Mouse (Mus musculus) embryonic facial prominence, embryonic 13.5 days (tissue): ENCODE measurements around the gene Ppp1r9a. TPM values are rescaled to one million over a fixed set of nuclear protein-coding genes. Genes with fewer than 3 reads are reported as not detected.

Experiments
- ATAC-seq: fragments of 200-750 bp; cut with Nextera tagmentation; 2 replicates; pipeline ENCODE4 v1.8.0; 2017; ENCODE audit warnings: low read depth; ENCODE audit not compliant: insufficient number of reproducible peaks, insufficient read depth, low FRiP score, low TSS enrichment
- H3K27ac ChIP-seq: fragments of 300-500 bp; sonication (generic); 2 replicates; pipeline ENCODE4 v1.5.1; 2015; ENCODE audit warnings: moderate library complexity, mild to moderate bottlenecking, inconsistent platforms
- H3K27me3 ChIP-seq: fragments of 300-500 bp; sonication (generic); 2 replicates; pipeline ENCODE4 v1.6.1; 2015; ENCODE audit warnings: mild to moderate bottlenecking, inconsistent platforms
- H3K36me3 ChIP-seq: fragments of 300-500 bp; sonication (generic); 2 replicates; pipeline ENCODE4 v1.6.1; 2015; ENCODE audit warnings: mild to moderate bottlenecking, inconsistent platforms
- H3K4me1 ChIP-seq: fragments of 300-500 bp; sonication (generic); 2 replicates; pipeline ENCODE4 v1.6.1; 2015; ENCODE audit warnings: inconsistent platforms
- H3K4me2 ChIP-seq: fragments of 300-500 bp; sonication (generic); 2 replicates; pipeline ENCODE4 v1.6.1; 2015; ENCODE audit warnings: moderate library complexity, mild to moderate bottlenecking, inconsistent platforms
- H3K4me3 ChIP-seq: fragments of 300-500 bp; sonication (generic); 2 replicates; pipeline ENCODE4 v1.5.1; 2015; ENCODE audit warnings: mild to moderate bottlenecking, inconsistent platforms
- H3K9ac ChIP-seq: fragments of 300-500 bp; sonication (generic); 2 replicates; pipeline ENCODE4 v1.6.1; 2015; ENCODE audit warnings: mild to moderate bottlenecking, inconsistent platforms
- H3K9me3 ChIP-seq: fragments of 300-500 bp; sonication (generic); 2 replicates; pipeline ENCODE4 v1.6.1; 2016; ENCODE audit warnings: inconsistent platforms
- WGBS: fragments of 180-500 bp; shearing (Covaris S2); methylation state at CpG from one replicate; pipeline ENCODE4 v1.1.7; 2015; ENCODE audit warnings: mixed read lengths; 5-methylcytosine and 5-hydroxymethylcytosine counted together
- polyA plus RNA-seq: library from polyadenylated mRNA; unstranded; fragments of >200 nt; fragmentation: Nextera tagmentation; extraction: Ambion mirVana; gene quantifications from 2 replicates; pipeline ENCODE4 v1.2.1, GENCODE M21; 2015

Gene Ppp1r9a
- polyA plus RNA-seq, 1 experiment from 2014 or later: 19.7 TPM

DNA sequence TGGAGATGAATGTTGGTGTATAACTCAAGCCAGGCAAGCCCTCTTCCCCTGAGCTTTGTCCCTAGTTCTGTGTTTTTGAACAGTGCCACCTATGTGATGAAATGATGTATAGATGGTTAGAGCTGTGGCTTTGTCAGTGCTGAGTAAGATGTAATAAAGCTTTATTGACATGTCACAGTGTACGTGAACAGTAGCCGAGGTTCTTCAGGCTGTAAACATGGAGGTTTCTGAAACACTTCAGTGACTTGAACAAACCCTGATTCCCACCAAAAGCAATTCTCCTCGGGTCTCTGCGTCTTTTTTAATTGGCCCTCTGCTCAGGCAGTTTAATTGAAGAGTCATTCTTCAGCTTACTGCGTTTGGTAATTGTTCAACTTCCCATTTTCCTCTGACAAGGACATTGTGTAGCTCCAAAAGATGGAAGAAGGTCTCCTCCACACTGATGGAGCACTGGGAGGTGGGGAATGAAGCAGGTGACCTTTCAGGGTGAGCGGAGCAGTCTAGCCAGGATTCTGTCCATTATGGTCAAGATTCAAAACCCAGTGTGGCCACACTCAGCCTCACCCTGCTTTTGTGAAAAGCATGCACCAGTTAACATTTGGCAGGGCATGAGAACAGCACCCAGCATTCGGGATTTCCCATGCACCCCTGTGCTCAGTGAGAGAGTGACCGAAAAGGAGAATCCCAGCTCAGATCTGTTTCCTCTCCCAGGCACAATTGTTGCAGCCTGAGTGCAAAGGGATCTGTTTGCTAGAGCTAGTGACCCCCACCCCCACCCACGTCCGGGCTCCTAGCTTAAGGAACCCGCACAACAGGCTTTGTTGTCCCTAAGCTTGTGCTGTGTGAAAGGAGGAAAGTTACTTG lies 108.1 kb downstream of the Ppp1r9a start:
- H3K4me1 ChIP-seq: peaks cover 24% of the 10 kb centered on the region
- WGBS: 40% methylated on average over 11 of the region's 11 CpGs

DNA sequence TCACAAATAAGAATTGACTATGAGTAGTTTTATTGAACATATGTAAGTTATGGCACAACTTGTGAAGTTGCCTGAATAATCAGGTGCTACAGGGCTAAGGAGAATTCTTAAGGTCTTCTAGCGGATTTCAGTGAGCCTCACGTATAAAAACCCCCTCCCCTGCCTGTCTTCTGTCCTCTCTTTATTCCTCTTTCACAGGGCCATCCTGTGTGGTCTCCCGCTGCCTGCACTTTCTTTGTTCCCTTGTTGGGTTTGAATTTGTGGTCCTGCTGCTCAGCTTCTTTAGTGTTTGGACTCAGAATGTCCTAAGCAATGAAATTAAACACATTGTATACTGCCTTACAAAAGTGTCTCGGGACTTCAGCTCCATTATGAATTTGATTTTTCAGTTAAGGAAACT lies 110.1 kb downstream of the Ppp1r9a start:
- Histone ChIP-seq H3K4me3 (no peak overlapping the region), H3K9ac (no peak overlapping the region), H3K36me3 (no peaks in the 10 kb centered on the region), H3K27ac (no peak overlapping the region), H3K27me3 (no peaks in the 10 kb centered on the region), H3K9me3 (no peaks in the 10 kb centered on the region), H3K4me2 (no peak overlapping the region), H3K4me1 (peaks cover 19% of the 10 kb centered on the region)
- WGBS: 50% methylated on average over 4 of the region's 4 CpGs
- ATAC-seq: no peak

More for the DNA sequence above, 108.1 kb downstream of the Ppp1r9a start:
- no peaks in the 10 kb centered on the region for H3K9me3 ChIP-seq
- no peaks in the 10 kb centered on the region for H3K27me3 ChIP-seq
- H3K4me2 ChIP-seq: no peak overlapping the region
- no peak for ATAC-seq
- no peak overlapping the region for H3K27ac ChIP-seq
- H3K4me3 ChIP-seq: no peak overlapping the region
- no peak overlapping the region for H3K9ac ChIP-seq
- H3K36me3 ChIP-seq: no peaks in the 10 kb centered on the region

DNA sequence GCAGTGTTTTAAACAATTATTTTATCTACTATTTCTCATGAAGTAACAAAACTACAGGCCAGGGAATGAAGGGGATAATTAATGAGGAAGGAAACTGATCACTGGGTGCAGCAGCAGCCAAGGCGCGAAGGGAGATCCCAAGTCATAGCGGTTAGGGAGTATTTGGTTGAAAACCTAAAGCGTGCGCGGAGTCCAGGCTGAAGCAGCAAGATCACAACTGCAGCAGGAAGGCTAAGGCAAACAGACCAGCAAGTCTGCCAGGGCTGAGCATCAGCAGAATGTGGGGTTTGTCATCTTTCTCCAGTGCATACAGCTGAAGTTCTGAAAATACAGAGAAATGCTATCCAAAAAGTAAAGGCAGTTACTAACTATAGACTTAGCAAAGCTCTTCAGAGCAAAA lies 111.8 kb downstream of the Ppp1r9a start:
- H3K27ac ChIP-seq: no peak overlapping the region; the same call in 1 of the 2 replicates

DNA sequence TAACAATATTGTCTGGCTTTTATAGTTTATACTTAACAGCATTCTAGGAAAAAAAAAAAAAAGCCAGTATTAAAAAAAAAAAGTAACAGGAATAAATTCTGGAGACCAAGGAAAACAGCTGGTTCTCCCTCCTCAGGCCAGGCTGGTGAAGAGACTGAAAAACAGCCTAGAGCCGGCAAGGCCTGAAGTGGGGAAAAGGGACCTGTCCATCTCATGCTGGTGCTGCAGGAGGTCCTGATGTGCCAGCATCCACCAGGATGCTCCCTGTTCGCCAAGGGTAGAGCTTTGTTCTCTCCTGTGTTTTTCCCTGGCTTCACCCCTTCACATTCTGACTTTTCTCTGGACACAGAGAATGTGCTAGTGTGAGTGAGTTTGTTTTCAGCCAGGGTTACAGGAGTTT lies 112.5 kb downstream of the Ppp1r9a start:
- Histone ChIP-seq H3K27ac (no peak overlapping the region), H3K9ac (no peak overlapping the region), H3K4me2 (no peak overlapping the region), H3K27me3 (no peaks in the 10 kb centered on the region), H3K4me3 (no peak overlapping the region), H3K4me1 (peaks cover 19% of the 10 kb centered on the region), H3K9me3 (no peaks in the 10 kb centered on the region), H3K36me3 (no peaks in the 10 kb centered on the region)
- WGBS: 62% methylated on average over 2 of the region's 2 CpGs
- ATAC-seq: no peak

More for the DNA sequence above, 111.8 kb downstream of the Ppp1r9a start:
- Histone ChIP-seq H3K36me3 (no peaks in the 10 kb centered on the region), H3K4me2 (no peak overlapping the region), H3K9me3 (no peaks in the 10 kb centered on the region), H3K9ac (no peak overlapping the region), H3K4me3 (no peak overlapping the region), H3K27me3 (no peaks in the 10 kb centered on the region), H3K4me1 (peaks cover 19% of the 10 kb centered on the region)
- 84% methylated on average over 6 of the region's 6 CpGs for WGBS
- no peak for ATAC-seq

DNA sequence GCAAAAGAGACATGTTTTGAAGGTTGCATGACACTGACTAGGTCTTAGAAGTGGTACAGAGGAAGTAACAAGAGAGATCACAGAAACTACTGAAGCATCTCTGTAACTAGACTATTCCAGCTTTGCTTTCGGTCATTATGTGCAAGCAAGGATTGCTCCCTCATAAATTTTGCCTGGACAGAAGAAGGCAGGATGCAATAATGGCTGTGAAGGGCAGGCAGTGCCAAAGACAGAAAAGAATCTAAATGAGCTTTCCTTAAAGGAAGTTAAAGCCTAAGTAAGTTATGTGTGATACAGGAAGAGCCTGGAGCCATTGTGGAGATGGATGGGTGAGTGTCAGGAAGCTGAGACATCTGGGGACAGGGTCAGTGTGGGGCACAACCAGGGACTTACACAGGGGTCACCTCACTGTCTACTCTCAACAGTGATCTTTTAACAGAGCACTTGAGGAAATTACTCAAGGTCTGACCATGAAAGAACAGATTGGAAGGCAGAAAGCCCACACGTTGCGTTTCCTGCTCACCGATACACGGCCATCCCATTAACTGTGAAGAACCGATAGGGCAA lies 115.3 kb downstream of the Ppp1r9a start:
- Histone ChIP-seq H3K9ac (no peak overlapping the region), H3K27ac (no peak overlapping the region), H3K4me1 (no peaks in the 10 kb centered on the region; the same call in 1 of the 2 replicates), H3K9me3 (no peaks in the 10 kb centered on the region), H3K36me3 (no peaks in the 10 kb centered on the region), H3K4me3 (no peak overlapping the region), H3K4me2 (no peak overlapping the region), H3K27me3 (no peaks in the 10 kb centered on the region)
- ATAC-seq: no peak
- 51% methylated on average over 6 of the region's 6 CpGs for WGBS

DNA sequence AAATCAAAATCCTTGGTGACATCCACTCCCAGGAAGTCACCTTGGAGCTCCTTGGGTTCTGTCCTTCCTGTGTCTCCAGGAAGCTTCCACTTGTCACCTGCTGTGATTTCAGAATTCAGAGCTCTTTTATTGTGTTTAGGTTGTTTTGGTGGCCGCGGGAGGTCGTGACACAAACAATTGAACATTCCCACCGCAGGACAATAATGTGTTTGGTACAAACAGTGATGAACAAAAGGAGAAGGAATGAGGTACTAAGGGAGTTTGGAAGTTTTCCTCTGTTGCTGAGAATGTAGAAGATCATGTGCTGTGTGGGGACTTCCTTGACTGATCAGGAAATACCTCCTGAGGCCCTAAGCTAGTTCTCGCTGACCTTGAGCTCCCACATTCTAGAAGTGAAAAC lies 116.5 kb downstream of the Ppp1r9a start:
- Histone ChIP-seq H3K9ac (no peak overlapping the region), H3K4me1 (no peaks in the 10 kb centered on the region; the same call in 1 of the 2 replicates), H3K4me3 (no peak overlapping the region), H3K9me3 (no peaks in the 10 kb centered on the region), H3K27me3 (no peaks in the 10 kb centered on the region), H3K27ac (no peak overlapping the region), H3K4me2 (no peak overlapping the region), H3K36me3 (no peaks in the 10 kb centered on the region)
- ATAC-seq: no peak
- WGBS: 61% methylated on average over 5 of the region's 5 CpGs

DNA sequence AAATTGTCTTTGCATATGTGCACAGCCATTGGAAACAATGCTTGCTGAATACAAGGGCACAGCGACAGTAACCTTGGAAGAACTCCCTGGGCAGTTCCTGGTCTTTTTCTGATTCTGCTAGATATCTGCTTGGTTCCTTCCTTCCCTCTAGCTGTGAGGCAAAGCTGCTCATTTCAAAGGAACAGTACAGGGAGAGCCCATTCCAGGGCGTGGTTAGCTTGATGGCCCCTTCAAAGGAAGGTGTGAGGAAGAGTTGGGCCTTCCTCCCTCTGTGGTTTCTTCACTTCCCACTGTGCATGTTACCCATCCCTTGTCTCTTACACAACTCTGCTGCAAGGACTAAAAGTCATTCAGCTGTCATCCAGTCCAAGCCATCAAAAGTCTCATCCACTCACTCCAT lies 117.3 kb downstream of the Ppp1r9a start:
- H3K36me3 ChIP-seq: no peaks in the 10 kb centered on the region
- no peaks in the 10 kb centered on the region for H3K9me3 ChIP-seq
- no peak overlapping the region for H3K27ac ChIP-seq
- H3K4me1 ChIP-seq: no peaks in the 10 kb centered on the region
- no peaks in the 10 kb centered on the region for H3K27me3 ChIP-seq
- H3K4me2 ChIP-seq: no peak overlapping the region
- H3K4me3 ChIP-seq: no peak overlapping the region
- ATAC-seq: no peak
- no peak overlapping the region for H3K9ac ChIP-seq
- WGBS: 91% methylated on average over 2 of the region's 2 CpGs

DNA sequence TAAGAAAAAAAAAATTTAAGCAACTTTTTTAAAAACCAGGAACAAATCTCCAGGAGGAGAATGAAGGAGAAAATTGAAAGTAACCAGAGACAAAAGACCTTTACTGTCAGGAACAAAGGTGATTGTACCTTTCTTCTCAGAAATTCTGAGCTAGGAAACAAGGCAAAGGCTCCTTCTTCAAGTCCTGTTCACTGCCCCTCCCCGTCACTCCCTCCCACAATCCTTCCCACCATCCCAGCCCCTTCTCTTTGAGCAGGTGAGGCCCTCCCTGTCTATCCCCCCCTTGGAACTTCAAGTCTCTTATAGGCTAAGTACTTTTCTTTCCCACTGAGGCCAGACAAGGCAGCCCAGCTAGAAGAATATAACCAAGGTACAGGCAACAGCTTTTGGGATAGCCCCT lies 117.8 kb downstream of the Ppp1r9a start:
- no peak for ATAC-seq
- no peaks in the 10 kb centered on the region for H3K4me1 ChIP-seq

DNA sequence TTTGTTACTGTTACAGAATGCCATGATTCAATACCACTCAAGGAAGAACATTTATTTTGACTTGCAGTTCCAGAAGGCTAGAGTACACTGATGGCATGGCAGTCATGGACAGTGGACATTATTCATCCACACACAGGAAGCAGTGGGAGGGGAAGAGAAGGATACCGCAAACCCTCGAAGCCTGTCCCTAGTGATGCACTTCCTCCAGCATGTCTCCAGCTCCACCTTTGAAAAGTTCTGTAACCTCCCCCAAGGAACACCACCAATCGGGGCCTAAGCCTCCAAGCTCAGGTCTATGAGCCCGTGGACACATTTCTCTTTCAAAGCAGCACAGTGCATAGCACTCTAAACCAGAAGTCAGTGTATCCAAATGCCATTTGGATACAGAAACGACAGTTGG lies 120.0 kb downstream of the Ppp1r9a start:
- no peak overlapping the region for H3K27ac ChIP-seq
- 86% methylated on average over 5 of the region's 5 CpGs for WGBS
- H3K36me3 ChIP-seq: no peaks in the 10 kb centered on the region
- no peaks in the 10 kb centered on the region for H3K9me3 ChIP-seq
- no peak overlapping the region for H3K4me3 ChIP-seq
- H3K4me2 ChIP-seq: no peak overlapping the region
- no peak overlapping the region for H3K9ac ChIP-seq
- H3K27me3 ChIP-seq: no peaks in the 10 kb centered on the region
- ATAC-seq: no peak
- no peaks in the 10 kb centered on the region for H3K4me1 ChIP-seq

More for the DNA sequence above, 117.8 kb downstream of the Ppp1r9a start:
- Histone ChIP-seq H3K9me3 (no peaks in the 10 kb centered on the region), H3K27ac (no peak overlapping the region), H3K4me3 (no peak overlapping the region), H3K36me3 (no peaks in the 10 kb centered on the region), H3K9ac (no peak overlapping the region), H3K27me3 (no peaks in the 10 kb centered on the region), H3K4me2 (no peak overlapping the region)
- 89% methylated on average over 1 of the region's 1 CpGs for WGBS

DNA sequence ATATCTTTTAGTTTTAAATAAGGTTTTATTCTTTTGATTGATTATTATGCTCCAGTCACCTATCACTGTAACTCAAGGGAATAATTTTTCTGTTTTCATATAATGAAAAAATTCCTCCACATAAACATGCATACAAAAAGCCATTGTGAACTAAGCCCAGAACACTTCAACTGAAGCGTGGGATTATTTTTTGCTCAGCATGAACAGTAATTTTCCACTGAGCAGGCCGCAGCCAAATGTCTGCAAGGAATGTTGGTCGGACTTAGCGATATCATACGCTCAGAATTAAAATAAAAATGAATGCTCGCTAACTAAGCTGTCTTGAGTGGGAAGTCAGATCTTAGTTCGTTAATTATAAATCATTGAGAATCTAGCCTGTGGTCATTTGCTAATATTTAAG lies 122.2 kb downstream of the Ppp1r9a start:
- Histone ChIP-seq H3K4me1 (0 out of 2 replicates have a peak, but pooled peaks cover 3% of the 10 kb centered on the region), H3K36me3 (no peaks in the 10 kb centered on the region), H3K9ac (no peak overlapping the region), H3K9me3 (no peaks in the 10 kb centered on the region), H3K27ac (no peak overlapping the region), H3K4me3 (no peak overlapping the region), H3K4me2 (no peak overlapping the region), H3K27me3 (no peaks in the 10 kb centered on the region)
- ATAC-seq: no peak
- 70% methylated on average over 7 of the region's 7 CpGs for WGBS

DNA sequence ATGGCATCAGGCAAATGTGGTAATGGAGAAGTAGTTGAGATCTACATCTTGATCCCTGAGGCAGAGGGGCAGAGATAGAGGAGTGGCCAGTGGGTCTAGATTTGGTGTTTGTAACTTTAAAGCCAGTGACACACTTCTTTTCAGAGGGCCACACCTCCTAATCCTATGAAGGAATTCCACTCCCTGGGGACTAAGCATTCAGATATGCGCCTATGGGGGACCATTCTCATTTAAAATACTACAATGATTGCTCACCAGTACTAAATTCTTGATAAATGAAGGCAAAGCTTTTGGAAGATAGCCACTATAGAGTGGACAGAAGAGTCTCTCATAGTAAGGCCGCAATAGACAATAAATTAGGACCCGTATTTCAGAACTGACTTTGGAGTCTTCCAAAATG lies 124.1 kb downstream of the Ppp1r9a start:
- Histone ChIP-seq H3K9ac (no peak overlapping the region), H3K27me3 (no peaks in the 10 kb centered on the region), H3K4me3 (no peak overlapping the region), H3K4me2 (no peak overlapping the region), H3K4me1 (0 out of 2 replicates have a peak, but pooled peaks cover 3% of the 10 kb centered on the region), H3K36me3 (no peaks in the 10 kb centered on the region), H3K9me3 (no peaks in the 10 kb centered on the region), H3K27ac (no peak overlapping the region)
- ATAC-seq: no peak
- 74% methylated on average over 3 of the region's 3 CpGs for WGBS

DNA sequence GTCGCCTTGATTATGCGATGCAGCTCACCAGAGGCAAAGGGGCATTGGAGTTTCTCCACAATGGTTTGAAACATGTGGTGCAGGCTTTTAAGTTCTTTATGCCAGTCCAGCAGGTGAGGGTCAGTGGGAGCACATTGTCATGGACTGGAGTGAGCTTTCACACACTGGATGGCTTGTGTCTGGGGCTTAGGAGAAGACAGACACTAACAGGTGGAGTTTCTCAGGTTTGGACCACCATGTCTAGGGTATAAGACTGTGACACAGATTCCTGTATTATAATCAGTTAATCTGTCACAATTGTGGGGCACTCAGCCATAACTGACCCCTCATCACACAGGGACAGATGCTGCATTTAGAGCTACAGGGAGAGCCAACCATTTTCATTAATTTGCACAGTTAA lies 124.5 kb downstream of the Ppp1r9a start:
- Histone ChIP-seq H3K4me2 (no peak overlapping the region), H3K27me3 (no peaks in the 10 kb centered on the region), H3K4me1 (0 out of 2 replicates have a peak, but pooled peaks cover 3% of the 10 kb centered on the region), H3K4me3 (no peak overlapping the region), H3K9ac (no peak overlapping the region), H3K27ac (no peak overlapping the region), H3K36me3 (no peaks in the 10 kb centered on the region), H3K9me3 (no peaks in the 10 kb centered on the region)
- WGBS: 87% methylated on average over 2 of the region's 2 CpGs
- no peak for ATAC-seq
